Mouse (Mus musculus) heart, adult 18-20 months (tissue): ENCODE results near the gene Gstt2. TPM values are rescaled to one million over a fixed set of nuclear protein-coding genes. Genes with fewer than 3 reads are reported as not detected.

Source experiments
- DNase-seq, 2 experiments: peaks; one replicate each; pipeline ENCODE4 v3.0.0; 2021 to 2022; ENCODE audit warnings: mixed read lengths in 1 of 2
- long read RNA-seq, 2 experiments: library from polyadenylated mRNA; stranded (forward); transcript quantifications; one replicate each; pipeline ENCODE4 v2.0.0; 2021
- total RNA-seq, 2 experiments: library from RNA; stranded (reverse); gene quantifications; 2 replicates each; pipeline ENCODE4 v1.2.3; 2021

The Gstt2 gene
- total RNA-seq, result 10 to 100 TPM in 1 of 2 experiments, 1 to 10 TPM in 1; 7.8 to 10.7 TPM
- long read RNA-seq, experiment 1, transcript Gstt2-201 (5 exons, 1,370 nt), result major isoform, 7 of 7 reads
- long read RNA-seq, experiment 1, partial matches to known transcripts, result 0 of 7 reads
- long read RNA-seq, experiment 1, other reads (novel, unspliced or antisense), result 0 of 7 reads
- long read RNA-seq, experiment 2, transcript Gstt2-201 (5 exons, 1,370 nt), result major isoform, 6 of 11 reads
- long read RNA-seq, experiment 2, partial matches to known transcripts, result 1 of 11 reads
- long read RNA-seq, experiment 2, other reads (novel, unspliced or antisense), result 3 of 11 reads

DNA sequence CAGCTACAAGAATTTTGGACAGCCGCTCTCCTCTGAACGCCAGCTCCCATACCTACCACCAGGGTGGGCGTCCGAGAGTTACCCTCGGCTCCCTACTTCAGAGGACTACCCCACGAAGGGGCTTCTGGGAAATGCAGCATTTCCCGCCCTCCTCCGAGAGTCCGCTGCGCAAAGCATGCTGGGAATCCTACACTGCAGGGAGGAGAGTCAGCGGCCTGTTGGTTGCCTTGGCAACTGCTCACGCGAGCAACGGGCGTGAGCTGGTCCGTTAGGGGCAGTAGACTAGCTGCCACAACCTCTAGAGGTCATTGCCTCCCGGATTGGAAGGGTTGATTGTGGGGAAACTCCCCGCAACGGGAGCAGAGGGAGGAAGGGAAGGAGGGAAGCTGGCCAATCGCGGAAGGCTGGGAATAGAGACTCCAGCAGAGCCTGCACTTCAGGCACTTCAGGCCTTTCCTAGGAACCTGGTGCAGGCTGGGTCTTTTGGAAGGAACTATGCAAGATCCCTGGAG, at the start of gene Gstt2:
Gene Gstt2 (minus strand): TSS at position 177 of the 512 bp plus-strand sequence.
- DNase-seq, result peak; percentile 96 to 97

DNA sequence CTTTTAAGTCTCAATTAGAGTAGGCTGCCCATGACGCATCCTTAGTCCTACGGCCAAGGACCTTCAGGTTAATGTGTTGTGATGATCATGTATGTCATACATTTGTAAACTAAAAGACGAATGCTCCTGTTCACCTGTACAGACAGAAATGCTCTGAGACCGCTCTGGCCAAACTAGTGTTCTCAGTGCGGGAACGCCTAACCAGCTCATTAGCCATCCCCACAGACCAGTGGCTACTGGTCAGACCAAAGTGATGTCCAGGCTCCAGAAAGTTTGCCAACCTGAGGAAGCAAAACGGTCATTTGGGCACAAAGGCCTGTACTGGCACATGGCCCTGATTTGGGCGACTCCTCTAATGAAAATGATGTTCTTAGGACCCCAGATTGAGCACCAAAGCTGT, 47.5 kb upstream of the Gstt2 start:
- DNase-seq, result no peak

DNA sequence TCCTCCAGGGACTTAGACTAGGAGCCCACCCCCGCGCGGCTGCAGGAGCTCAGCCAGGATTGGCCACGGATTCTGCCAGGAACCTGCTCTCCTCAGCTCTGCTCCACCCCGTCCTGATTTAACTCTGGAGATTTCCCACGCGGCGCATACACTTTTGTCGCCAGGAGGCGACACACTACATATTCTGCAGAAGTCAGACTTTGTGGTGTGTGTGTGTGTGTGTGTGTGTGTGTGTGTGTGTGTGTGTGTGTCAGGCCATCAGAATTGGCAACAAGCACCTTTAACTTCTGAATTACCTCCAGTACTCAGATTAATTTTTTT, 46.0 kb upstream of the Gstt2 start:
- DNase-seq, result peak; percentile 80 to 85

GRCm38 (mm10) chr10:75882433-75883231, 45.4 kb upstream of the Gstt2 start:
- no peak for DNase-seq

- DNase-seq, result no peak
Measured at GRCm38 (mm10) chr10:75881578-75882432, 44.6 kb upstream of the Gstt2 start.

- no peak for DNase-seq
Measured at GRCm38 (mm10) chr10:75880771-75881577, 43.8 kb upstream of the Gstt2 start.

- DNase-seq, result no peak
Measured at GRCm38 (mm10) chr10:75880351-75880750, 43.1 kb upstream of the Gstt2 start.

DNA sequence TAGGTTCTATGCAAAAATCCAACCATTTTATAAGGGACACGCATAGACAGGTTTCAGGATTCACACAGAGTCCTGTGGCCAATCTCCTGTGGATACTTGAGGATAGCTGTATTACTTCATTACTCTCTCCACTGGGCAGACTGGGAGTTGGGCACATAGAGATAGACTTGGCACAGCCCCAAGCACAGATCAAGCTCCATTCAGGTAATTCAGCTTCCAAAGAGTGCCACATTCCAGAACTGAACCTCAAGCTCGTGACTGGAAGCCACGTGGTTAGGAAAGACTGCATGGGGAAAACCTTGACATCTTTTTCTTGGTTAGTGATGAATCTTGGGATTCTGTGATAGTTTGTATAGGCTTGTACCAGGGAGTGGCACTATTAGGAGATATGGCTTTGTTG, 41.6 kb upstream of the Gstt2 start:
- DNase-seq, result no peak

GRCm38 (mm10) chr10:75873543-75874170, 36.4 kb upstream of the Gstt2 start:
- DNase-seq, result no peak

DNA sequence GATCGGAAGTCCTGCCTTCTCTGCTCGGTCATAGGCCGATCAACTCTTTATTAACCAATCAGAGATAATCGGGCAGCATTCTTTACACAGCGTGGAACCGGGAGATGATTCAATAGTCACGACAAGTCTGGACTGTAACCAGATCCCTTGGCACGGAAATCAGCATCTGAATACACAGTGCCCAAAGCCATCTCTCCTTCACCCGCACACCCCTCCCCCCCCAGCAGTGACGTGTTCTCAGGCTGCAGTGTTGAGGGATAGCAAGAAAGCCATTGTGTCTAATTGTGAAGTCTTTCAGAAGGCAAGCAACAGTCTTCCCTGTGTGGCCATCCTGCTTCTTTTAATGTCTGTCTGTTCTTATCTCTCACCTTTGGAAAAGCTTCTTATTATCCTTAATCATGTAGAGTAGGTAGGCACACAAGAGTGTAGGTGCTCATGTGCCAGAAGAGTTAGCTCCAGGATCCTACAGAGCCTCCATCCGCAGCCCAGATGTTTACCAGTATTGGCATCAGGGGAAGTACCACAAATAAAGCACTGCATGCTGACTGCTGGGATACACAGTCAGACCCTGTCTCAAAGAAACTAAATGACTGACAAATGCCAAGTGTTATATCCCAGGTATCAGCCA, 35.8 kb upstream of the Gstt2 start:
- peak; percentile 82 to 84 for DNase-seq

DNA sequence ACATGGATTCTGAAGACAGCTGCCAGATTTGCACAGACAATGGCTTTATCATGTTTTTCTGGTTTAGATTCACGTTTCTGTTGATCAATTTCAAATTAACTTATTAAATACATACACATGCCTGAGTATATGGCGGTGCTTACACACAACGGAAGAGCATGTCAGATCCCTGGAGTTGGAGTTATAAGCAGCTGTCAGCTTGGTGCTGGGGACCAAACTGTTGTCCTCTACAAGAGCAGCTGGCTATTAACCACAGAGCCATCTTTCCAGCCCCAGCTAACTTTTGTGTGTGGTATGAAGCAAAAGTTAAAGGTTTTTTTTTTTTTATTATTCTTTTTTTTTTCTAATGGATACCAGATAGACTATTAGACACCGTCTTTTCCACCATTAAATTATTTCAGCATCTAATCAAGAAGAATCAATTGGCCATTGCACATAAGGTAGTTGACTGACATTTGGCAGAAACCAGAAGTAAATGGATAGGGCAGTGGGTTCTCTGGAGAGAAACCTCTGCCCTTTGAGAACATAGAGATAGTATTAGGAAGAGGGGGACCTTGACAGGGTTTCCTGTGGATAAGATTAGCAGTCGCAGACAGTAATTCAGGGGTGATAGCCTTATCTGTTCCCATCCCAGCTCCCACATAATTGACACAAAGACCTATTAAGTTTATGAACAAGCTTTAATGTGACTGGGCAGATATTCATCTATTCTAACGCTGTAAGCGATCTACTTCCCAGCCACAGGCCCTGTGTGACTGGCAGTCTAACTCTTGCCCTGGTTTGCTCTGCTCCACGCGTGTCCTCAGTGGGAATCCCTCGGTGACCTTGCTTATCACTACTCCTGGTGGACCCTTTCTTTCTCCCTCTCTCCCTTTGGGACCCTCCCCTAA, 35.0 kb upstream of the Gstt2 start:
- DNase-seq, result no peak

DNA sequence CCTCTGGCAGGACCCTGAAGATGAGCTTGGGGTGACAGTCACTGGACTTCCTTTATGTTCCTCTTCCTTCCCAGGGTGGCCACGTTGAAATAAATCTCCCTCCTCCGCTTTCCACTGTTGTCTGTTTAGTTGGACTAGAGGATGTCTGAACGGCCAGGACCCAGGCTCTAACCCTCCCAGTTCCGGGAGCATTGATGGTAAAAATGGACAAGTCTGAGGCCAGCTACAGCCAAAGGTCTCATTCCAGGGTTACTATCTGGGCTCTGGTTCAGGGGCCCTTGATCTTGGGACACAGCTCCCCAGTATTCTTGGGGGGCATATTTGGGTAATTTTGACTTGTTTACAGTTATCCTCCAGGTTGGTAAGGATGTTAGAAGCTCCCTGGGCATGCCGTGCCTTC, 24.4 kb upstream of the Gstt2 start:
- no peak for DNase-seq

DNA sequence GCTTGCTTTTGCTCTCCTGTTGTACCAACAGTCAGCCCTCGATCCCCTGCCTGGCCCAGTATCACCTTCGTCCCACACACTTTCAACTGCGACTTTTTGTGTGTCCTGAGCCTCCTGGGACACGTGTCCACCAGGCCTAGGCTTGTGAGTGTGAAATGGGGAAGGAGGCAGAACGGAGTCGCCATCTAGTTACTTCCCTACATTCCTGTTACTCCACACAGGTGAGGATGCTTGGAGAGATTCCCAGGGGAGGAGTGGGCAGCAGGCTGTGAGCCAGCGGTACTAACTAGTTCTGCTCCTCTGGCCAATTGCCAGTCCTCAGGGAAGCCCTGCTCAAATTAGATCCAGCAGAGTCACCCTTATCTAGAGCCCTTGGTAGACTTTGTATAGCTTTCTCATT, 23.5 kb upstream of the Gstt2 start:
- DNase-seq, result peak; percentile 33 to 44

DNA sequence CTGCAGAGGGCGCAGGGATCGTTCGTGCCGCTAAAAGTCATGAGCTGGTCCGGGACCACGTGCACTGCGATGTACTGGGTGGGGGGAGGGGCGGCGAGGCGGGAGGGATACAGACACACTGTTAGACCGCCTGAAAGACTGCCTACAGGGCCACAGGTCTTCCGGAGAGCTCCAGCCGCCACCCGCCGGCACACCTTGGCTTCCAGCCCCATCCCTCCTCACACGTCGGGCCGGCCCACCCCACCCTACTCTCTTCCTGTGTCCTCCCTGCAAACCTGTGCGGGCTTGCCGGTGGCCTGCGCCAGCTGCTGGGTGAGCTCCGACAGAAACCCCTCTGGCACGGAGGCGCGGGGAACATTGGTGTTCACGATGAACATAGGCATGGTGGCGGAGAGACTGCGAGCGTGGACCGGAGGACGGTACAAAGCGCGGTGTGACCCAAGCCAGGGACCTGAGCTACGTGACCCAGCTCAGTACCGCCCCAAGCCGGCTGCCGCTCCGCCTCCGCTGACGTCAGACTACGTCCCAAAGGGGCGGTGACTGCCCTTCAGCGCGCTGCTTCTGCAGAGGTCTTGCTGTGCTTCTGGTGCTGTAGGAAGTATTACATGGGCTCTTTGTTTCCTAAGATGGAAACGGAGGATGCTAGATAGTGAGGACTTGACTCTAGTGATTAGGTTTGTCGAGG, 22.7 kb upstream of the Gstt2 start, which contains the start of gene Mif:
Gene Mif (minus strand): TSS at position 455 of the 685 bp plus-strand sequence.
- DNase-seq, result peak; percentile 91

- DNase-seq, result peak in 1 of 2 experiments; percentile 24
Measured at GRCm38 (mm10) chr10:75859107-75859746, 22.0 kb upstream of the Gstt2 start.

GRCm38 (mm10) chr10:75857598-75857997, 20.4 kb upstream of the Gstt2 start:
- DNase-seq, result no peak

- DNase-seq, result no peak
Measured at GRCm38 (mm10) chr10:75856976-75857375, 19.8 kb upstream of the Gstt2 start.
